8 mouse cellular contexts compared by ENCODE assay signal in genomic region chr2:125505746-125506315, GRCm38 (mm10). TPM values are rescaled to one million over a fixed set of nuclear protein-coding genes. Genes with fewer than 3 reads are reported as not detected.
DNase-seq lines count a peak whose midpoint lies in the region; ATAC-seq lines count a peak whose summit lies in the region.

No protein-coding gene starts in this region.

- under 1% methylated on average over 34 of the region's 48 CpGs for WGBS in embryonic facial prominence, embryonic 14.5 days
- WGBS in heart, embryonic 10.5 days = under 1% methylated on average over 48 of the region's 48 CpGs
- WGBS in liver, embryonic 13.5 days (ENCODE audit: insufficient replicate concordance) = 1% methylated on average over 48 of the region's 48 CpGs
- WGBS in neural tube, embryonic 11.5 days = under 1% methylated on average over 47 of the region's 48 CpGs

- 0 out of 2 replicates have a peak, but pooled peaks cover 6% of the 10 kb centered on the region for H3K27me3 ChIP-seq in embryonic facial prominence, embryonic 14.5 days (replicated peaks; ENCODE audit: control insufficient read depth, insufficient read depth, low read length)
- peaks cover 20% of the 10 kb centered on the region for H3K27me3 ChIP-seq in heart, embryonic 10.5 days (ENCODE audit: insufficient read depth, poor library complexity, severe bottlenecking)
- peaks cover 67% of the 10 kb centered on the region for H3K27me3 ChIP-seq in liver, embryonic 13.5 days
- 0 out of 2 replicates have a peak, but pooled peaks cover 2% of the 10 kb centered on the region for H3K27me3 ChIP-seq in neural tube, embryonic 11.5 days (ENCODE audit: control insufficient read depth, insufficient read depth, low read length)

- H3K9me3 ChIP-seq in embryonic facial prominence, embryonic 14.5 days (ENCODE audit: control insufficient read depth, low read length) = no peaks in the 10 kb centered on the region
- H3K9me3 ChIP-seq in heart, embryonic 10.5 days = no peaks in the 10 kb centered on the region
- no peaks in the 10 kb centered on the region for H3K9me3 ChIP-seq in liver, embryonic 13.5 days (replicated peaks)
- no peaks in the 10 kb centered on the region for H3K9me3 ChIP-seq in neural tube, embryonic 11.5 days (ENCODE audit: control insufficient read depth, low read length)

- H3K27ac ChIP-seq in embryonic facial prominence, embryonic 14.5 days (replicated peaks; ENCODE audit: low read depth, low read length) = peak overlapping the region; percentile 92
- peak overlapping the region; percentile 85 for H3K27ac ChIP-seq in heart, embryonic 10.5 days
- no peak overlapping the region for H3K27ac ChIP-seq in liver, embryonic 13.5 days
- peak overlapping the region; percentile 62 for H3K27ac ChIP-seq in neural tube, embryonic 11.5 days (ENCODE audit: low read depth, low read length)

- peak overlapping the region; percentile 84 for H3K9ac ChIP-seq in embryonic facial prominence, embryonic 14.5 days (ENCODE audit: low read depth, low read length)
- peak overlapping the region; percentile 1; the same call in 1 of the 2 replicates for H3K9ac ChIP-seq in liver, embryonic 13.5 days
- peak overlapping the region; percentile 68 for H3K9ac ChIP-seq in neural tube, embryonic 11.5 days (ENCODE audit: low read length)

- H3K4me3 ChIP-seq in embryonic facial prominence, embryonic 14.5 days (ENCODE audit: low read depth, low read length) = peak overlapping the region; percentile 81
- peak overlapping the region; percentile 74 for H3K4me3 ChIP-seq in heart, embryonic 10.5 days
- peak overlapping the region; percentile 48 for H3K4me3 ChIP-seq in liver, embryonic 13.5 days (replicated peaks)
- H3K4me3 ChIP-seq in neural tube, embryonic 11.5 days (ENCODE audit: low read depth, low read length) = peak overlapping the region; percentile 61

- H3K4me2 ChIP-seq in embryonic facial prominence, embryonic 14.5 days (ENCODE audit: low read depth, low read length) = peak overlapping the region; percentile 76
- peak overlapping the region; percentile 52 for H3K4me2 ChIP-seq in liver, embryonic 13.5 days
- peak overlapping the region; percentile 97 for H3K4me2 ChIP-seq in neural tube, embryonic 11.5 days (ENCODE audit: low read depth)

- peaks cover 6% of the 10 kb centered on the region for H3K36me3 ChIP-seq in embryonic facial prominence, embryonic 14.5 days (ENCODE audit: control insufficient read depth, insufficient read depth, low read length)
- peaks cover 15% of the 10 kb centered on the region; the same call in 1 of the 2 replicates for H3K36me3 ChIP-seq in heart, embryonic 10.5 days
- H3K36me3 ChIP-seq in liver, embryonic 13.5 days = no peaks in the 10 kb centered on the region
- no peaks in the 10 kb centered on the region for H3K36me3 ChIP-seq in neural tube, embryonic 11.5 days (ENCODE audit: control insufficient read depth, insufficient read depth, low read length)

- peak; percentile 4 for DNase-seq in thymus, postnatal 25 days
- DNase-seq in thymus, postnatal 10 days (ENCODE audit: low spot score in 2 of 2) = no peak
- DNase-seq in embryonic facial prominence, embryonic 14.5 days (ENCODE audit: low spot score) = peak; percentile 77
- DNase-seq in heart, embryonic 10.5 days (ENCODE audit: low spot score) = peak; percentile 84
- DNase-seq in kidney, postnatal 14 days = peak; percentile 59
- no peak for DNase-seq in liver, embryonic 13.5 days
- peak; percentile 81 for DNase-seq in neural tube, embryonic 11.5 days (ENCODE audit: low spot score)
- no peak for DNase-seq in T-cell, adult 2 months (ENCODE audit: low spot score)

- peak; percentile 84 for ATAC-seq in embryonic facial prominence, embryonic 14.5 days (ENCODE audit: low read depth)
- 0 out of 2 replicates have a peak, but pooled peaks have one; percentile 20 for ATAC-seq in liver, embryonic 13.5 days (ENCODE audit: low read depth)
- peak; percentile 69 for ATAC-seq in neural tube, embryonic 11.5 days (ENCODE audit: insufficient read depth, low FRiP score, low TSS enrichment)

- peaks cover 6% of the 10 kb centered on the region; the same call in 1 of the 2 replicates for H3K4me1 ChIP-seq in embryonic facial prominence, embryonic 14.5 days (ENCODE audit: control insufficient read depth, insufficient read depth, low read length)
- H3K4me1 ChIP-seq in heart, embryonic 10.5 days = peaks cover 29% of the 10 kb centered on the region
- peaks cover 4% of the 10 kb centered on the region for H3K4me1 ChIP-seq in liver, embryonic 13.5 days (replicated peaks)
- H3K4me1 ChIP-seq in neural tube, embryonic 11.5 days (ENCODE audit: control insufficient read depth, insufficient read depth, low read length) = no peaks in the 10 kb centered on the region

RNA-seq across cellular contexts. Expression of gene Gm9913, which starts 0.9 kb away (rescaled TPM):
- polyA plus RNA-seq in embryonic facial prominence, embryonic 14.5 days (2014; fragmentation: Nextera tagmentation; extraction: Ambion mirVana) = 0.31 and 0.60 TPM in 2 replicates
- 0.46 and 0.58 TPM in 2 replicates for polyA plus RNA-seq in heart, embryonic 10.5 days (2016; fragmentation: Nextera tagmentation; extraction: Ambion mirVana)
- polyA plus RNA-seq in liver, embryonic 13.5 days (2015; fragmentation: Nextera tagmentation; extraction: Ambion mirVana) = not detected in 2 replicates
- polyA plus RNA-seq in neural tube, embryonic 11.5 days (2014; fragmentation: Nextera tagmentation; extraction: Ambion mirVana) = 0.16 and 0.19 TPM in 2 replicates

RNA-seq across cellular contexts. Expression of gene Fbn1, which starts 2.0 kb away (rescaled TPM):
- 61.0 and 61.1 TPM in 2 replicates for polyA plus RNA-seq in embryonic facial prominence, embryonic 14.5 days (2014; fragmentation: Nextera tagmentation; extraction: Ambion mirVana)
- 16.8 and 20.0 TPM in 2 replicates for polyA plus RNA-seq in heart, embryonic 10.5 days (2016; fragmentation: Nextera tagmentation; extraction: Ambion mirVana)
- polyA plus RNA-seq in liver, embryonic 13.5 days (2015; fragmentation: Nextera tagmentation; extraction: Ambion mirVana) = 1.2 TPM in 2 replicates
- polyA plus RNA-seq in neural tube, embryonic 11.5 days (2014; fragmentation: Nextera tagmentation; extraction: Ambion mirVana) = 8.2 and 9.8 TPM in 2 replicates

Comparison
In these comparisons a context has a peak if more than half of its experiments do, and no peak if none do; other contexts are left out.
1. DNase-seq: peak in thymus, postnatal 25 days (single experiment), embryonic facial prominence, embryonic 14.5 days (single experiment), heart, embryonic 10.5 days (single experiment), kidney, postnatal 14 days (single experiment) and neural tube, embryonic 11.5 days (single experiment); none in thymus, postnatal 10 days (0 of 2), liver, embryonic 13.5 days (single experiment) and T-cell, adult 2 months (single experiment).
2. ATAC-seq: peak in every context shown above with its lines; median percentile 84 in embryonic facial prominence, embryonic 14.5 days; 69 in neural tube, embryonic 11.5 days; 20 in liver, embryonic 13.5 days.
3. H3K9ac ChIP-seq: peak in every context shown above with its lines; median percentile 84 in embryonic facial prominence, embryonic 14.5 days; 68 in neural tube, embryonic 11.5 days; 1 in liver, embryonic 13.5 days.
4. Peak in every context shown above with its lines, with median percentiles within 50 percentile points of each other: H3K4me2 ChIP-seq and H3K4me3 ChIP-seq.